Mouse (Mus musculus) hindlimb bud, embryonic 11.5 days (tissue): Measurements from ENCODE around the gene Ap5z1.

Experiments
- DNase-seq: peaks from one replicate; pipeline ENCODE4 v3.0.0-alpha.2; 2012; ENCODE audit warnings: low read depth, low spot score; ENCODE audit errors: extremely low spot score

Gene Ap5z1

DNA sequence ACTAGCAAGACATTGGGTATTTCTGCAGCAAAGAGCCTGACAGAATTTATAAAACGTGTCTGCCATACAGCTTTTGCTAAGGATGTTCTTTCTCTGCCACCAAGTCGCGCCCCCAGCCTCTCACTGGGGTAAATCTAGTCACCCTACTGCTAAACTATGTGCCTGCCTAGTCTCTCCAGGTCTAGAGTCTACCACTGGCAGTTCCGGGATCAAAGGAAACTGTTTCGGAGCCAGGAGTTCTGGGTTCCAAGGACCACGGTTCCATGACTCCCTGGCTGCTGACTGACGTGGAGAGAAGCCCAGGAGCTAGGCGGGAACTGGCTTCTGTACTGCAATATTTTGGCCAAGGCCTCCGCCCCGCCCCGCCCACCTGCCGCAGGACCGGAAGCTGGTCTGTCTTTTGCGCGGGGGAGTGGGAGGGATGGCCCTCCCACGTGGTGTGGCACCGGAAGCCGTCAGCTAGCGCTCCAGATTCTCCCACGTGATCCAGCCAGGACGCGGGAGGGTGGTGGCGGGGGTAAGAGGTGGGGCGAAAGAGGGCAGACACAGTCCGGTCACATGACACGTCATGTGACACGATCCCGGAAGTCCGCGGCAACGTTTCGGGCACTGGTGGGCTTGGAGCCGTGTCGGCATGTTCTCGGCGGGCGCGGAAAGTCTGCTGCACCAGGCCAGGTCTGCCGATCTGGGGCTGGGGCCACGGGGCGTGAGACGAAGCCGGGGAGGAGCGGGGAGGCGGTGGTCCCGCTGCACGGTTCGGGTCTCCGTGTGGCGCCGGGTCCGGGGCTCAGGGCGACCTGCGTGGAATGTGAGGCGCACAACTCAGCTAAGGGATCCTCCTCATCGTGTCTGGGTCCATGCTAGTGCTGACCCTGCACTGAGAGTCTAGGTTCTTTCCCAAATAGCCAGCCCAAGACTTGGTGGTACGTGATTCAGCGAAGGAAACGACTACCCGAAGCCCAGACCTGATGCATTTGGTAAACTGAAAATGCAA is at the start of gene Ap5z1:
Ap5z1 (plus strand) TSS at position 484 of the 994 bp plus-strand sequence.
- DNase-seq: no peak

DNA sequence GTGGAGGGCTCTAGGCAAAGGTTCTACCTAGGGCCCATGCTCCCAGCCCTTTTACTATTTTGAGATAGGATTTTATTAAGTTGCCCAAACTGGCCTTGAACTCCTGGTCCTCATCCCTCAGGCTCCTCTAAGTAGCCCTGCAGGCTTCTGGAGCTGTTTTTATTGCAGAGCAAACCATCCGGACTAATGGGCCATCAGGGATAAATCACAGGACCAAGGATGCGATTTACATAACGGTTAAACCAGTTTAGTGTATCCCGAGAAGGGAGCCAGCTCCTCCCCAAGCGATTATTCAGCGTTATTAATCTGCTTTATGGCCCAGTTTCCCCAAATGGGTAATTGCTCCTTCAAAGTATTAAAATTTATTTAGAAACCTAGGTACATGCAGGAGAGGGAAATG is 48.3 kb upstream of the Ap5z1 start:
- no peak for DNase-seq

DNA sequence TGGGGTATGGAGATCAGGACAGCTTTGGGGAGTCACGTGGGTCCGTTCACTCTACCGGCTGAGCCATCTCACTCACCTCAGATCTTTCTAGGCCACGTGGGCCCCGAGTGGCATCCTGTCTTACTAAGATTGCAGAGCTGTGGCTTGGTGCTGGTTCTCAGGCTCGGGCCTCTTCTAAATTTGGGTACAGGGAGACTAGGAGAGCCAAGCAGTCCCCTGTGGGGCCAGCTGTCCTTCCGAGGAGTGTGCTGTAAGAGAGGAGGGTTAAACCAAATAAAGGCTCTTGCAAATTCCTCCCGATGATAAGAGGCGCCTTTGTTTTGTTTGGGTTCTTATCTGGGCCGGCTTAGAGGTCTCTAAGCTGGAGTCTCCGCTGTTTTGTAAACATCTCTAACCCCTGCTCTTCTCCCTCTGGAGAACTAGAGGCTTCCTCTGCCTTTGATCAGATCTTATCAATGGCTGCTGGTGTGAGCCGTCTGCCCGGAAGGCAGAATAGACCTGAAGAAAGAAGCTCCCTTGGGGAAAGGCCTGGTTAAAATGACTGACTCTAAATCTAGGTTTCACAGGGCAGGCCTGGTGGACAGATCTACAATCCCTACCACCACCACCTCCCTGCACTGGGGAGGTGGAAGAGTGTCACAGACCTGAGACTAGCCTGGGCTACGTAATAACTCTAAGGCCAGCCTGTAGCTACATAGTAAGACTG is 47.5 kb upstream of the Ap5z1 start:
- DNase-seq: no peak

DNA sequence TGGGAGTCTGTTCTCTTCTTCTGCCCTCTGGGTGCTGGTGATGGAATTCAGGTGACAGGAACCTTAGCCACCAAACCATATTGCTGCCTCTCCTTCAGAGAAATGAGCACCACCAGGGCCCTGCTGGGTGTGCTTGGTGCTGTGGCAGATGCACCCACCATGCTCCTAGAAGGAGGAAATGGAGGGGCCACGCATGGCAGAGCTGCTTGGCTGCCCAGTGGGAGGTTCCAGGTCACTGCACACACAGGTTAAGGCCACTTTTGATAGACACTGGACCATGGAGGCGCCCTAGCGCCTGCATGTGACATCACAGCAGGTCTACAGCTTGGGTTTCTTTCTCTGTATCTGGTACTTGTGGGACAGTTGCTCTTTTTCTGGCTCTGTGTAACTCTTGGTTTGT is 46.6 kb upstream of the Ap5z1 start:
- DNase-seq: no peak

DNA sequence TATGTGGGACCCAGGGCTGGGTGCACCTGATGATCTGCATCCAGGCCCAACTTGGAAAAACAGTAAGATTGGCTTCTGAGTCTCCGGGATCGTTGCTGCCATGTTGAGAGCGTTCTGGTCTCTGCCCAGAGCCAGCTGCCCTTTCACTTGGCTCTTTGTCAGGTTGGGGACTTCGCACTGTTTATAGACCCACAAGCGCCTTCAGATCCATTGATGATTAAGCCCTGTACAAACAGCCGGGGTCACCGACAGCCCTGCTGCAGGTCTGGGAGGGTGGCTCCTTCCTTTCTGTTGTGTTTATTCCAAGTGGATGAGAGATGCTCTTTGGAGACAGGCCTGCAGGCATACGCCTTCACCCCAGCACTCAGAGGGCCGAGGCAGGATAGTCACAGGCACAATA is 45.9 kb upstream of the Ap5z1 start:
- no peak for DNase-seq

DNA sequence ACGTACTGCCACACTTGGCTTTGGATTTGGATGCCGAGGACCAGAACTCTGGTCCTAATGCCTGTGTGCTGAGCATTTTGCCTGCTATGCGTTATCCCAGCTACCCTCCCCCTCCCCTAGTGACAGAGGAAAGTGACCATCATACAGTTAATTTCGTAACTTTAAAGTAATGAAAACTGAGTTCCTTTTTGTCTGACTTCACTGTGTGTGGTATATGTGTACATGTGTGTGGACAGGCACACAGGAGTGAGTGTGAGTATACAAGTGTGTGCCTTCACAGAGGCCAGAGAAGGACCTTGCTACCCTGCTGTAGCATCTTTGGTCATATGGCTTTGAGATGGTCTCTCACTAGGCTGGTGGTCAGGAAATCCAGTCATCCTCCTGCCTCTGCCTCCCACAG is 45.3 kb upstream of the Ap5z1 start:
- DNase-seq: no peak

DNA sequence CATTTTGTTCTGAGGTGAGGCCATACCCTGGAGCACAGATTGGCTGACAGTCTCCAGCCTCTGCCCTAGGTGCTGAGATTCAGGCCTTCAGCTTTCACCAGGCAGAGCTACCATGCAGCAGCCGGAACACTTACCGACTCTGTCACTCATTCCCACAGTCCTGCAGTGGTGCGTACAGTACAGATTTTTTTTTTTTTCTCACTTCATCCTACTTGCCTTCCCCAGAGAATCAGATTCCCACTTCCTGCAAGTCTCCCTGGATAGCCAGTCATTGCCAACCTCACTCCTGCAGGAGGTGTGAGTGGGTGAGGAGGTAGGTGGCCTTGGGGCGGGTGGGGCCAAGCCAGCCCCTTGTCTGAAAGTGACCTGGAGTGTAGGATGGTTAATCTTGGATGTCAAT is 43.4 kb upstream of the Ap5z1 start:
- no peak for DNase-seq

DNA sequence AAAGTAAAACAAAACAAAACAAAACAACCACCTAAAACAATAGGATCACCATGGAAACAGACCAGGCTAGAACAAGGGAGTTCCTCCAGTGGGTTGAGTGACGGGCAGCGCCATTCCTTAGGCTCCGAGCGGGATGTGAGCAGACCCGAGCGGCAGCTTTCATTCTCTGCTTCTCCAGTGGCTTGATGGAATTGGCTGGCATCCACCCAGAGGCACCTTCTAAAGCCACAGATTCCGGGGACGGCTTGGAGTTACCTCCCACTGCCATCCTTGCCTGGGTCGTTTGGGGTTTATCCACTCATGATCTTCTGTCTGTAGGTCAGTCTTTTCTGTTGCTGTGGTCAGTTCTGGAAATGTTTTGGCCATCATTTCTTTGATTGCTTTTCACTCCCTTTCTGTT is 42.8 kb upstream of the Ap5z1 start:
- no peak for DNase-seq

DNA sequence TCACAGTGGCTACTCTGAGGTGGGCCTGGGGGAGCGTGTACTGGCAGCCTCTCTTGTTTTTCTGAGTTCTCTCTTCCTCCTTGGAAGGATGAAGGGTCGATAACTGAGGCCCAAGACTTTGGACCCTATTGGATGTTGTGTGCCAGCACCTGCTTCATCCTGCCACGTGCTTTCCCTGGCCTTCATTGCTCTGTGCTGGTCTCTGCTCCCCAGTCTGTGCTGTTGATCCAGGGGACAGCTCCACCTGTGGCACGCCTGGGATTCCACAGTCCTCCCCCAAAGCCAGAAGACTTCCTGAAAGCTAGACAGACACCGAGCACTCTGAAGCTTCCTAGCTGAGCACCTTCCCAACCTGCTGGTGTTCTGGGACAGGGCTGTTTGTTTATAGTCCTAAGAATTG is 41.9 kb upstream of the Ap5z1 start:
- DNase-seq: no peak

DNA sequence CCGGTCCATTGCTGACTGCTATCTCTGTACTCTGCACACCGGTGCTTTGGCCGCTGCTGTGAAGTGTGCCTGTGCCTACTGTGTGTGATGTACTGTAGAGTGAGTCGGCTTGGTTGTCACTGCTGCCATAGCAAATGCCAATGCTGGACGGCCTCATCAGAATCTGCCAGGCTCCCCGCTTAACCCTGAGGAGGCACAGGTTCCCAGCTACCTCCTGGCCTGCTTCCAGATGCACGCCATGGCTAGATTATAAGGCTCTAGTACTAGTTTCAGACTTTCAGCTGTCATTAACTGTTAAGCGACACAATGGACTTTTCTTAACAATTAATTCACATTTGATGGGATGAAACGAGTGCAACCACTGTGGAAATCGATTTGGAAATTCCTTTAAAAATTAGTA is 40.6 kb upstream of the Ap5z1 start:
- DNase-seq: no peak

DNA sequence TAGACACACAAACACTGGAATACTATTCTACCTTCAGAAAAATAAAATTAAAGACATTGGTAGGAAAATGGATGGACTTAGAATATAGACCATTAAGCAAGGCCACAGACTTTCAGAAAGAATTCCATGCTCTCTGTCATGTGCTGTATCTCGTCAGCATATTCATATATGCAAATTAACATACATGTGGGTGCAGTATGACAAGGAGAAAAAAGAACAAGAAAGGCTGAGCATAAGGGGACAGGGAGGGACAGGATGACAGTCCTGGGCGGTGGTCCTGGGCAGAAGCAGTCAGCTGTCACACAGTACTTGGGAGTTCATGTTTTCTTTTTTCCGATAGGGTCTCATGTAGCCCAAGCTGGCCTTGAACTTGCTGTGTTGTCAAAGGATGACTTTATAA is 40.0 kb upstream of the Ap5z1 start:
- no peak for DNase-seq

DNA sequence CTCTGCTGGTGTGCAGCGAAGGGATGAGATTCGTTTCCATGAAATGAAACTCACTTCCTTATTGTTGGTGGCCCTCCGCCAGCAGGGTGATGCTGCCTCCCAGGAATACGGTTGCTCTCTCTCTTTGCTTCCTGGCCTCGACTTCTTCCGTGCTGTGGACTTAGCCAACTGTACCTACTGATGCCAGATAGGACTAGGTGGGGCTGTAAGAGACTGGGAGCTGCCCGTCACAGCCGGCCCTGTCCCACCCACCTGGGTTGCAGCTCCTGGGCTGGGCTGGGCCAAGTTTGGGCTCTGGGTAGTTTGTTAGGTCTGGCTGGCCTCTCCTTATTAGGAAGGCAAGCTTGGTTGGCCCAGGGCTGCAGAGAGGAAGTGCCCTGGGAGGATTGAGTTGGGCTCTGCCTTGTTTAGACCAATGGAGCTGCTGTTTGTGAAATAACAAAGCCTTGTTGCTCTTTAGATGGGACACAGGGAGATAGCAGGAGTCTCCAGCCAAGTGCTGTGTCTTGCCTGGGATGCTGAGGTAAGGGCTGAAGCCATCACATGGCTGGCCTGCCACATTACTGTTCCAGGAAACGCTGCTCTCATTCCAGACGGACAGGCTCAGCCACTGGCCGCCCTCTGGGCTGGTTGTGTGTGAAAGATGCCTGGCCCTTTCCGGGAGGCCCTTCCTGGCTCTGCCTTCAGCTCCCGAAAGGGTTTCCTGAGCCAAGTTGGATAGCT is 39.0 kb upstream of the Ap5z1 start:
- no peak for DNase-seq

DNA sequence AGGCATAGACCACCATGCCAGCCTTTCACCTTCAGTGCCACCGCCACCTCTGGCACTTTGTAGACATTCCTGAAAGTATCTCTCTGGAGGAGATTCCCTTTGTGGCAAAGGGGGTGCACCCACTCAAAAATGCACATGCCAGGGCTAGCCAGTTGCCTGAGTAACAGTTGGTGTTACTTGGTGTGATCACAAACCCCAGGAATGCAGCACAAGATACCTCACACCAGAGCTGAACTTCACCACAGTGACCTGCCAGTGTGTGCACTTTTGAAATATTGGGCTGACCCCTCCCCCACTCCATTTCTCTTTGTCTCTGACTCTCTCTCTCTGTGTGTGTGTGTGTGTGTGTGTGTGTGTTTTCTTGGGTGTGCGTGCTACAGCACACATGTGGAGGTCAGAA is 37.3 kb upstream of the Ap5z1 start:
- DNase-seq: no peak

DNA sequence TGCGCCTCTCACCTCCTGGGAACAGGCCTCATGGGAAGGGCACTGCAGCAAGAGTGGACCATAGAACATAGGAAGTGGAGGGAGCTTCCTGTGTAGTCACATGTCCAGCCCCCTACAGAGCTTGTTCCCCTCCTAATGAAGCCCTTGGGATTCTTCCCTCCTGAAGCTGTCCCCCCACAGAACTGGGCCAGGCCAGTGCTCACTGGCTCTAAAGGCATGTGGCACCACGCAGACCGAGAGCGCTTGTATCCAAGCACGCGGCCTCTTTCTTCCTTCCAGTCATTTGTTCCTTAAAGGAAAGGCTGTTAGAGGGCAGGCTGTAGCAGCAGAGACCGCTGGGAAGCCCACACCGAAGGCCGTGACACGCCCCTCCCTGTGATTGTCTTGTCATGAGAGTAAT is 35.9 kb upstream of the Ap5z1 start:
- DNase-seq: no peak

DNA sequence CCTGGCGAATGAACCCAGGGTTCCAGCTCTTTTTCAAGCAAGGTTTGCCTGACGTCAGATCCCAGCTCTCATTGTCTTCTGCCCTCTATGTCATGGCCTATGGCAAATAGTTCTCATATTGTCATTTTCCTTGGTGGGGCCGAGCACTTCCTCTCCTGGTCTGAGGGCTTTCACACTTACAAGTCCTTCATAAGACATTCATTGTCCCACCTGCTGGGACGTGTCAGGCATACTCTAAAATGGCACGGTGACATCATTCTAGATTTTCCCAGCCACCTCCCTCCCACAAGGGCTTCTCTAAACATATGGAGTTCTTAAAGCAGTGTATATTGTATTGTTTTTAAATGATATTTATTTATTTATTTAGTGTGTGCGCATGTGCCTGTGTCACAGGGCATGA is 35.1 kb upstream of the Ap5z1 start:
- DNase-seq: no peak

DNA sequence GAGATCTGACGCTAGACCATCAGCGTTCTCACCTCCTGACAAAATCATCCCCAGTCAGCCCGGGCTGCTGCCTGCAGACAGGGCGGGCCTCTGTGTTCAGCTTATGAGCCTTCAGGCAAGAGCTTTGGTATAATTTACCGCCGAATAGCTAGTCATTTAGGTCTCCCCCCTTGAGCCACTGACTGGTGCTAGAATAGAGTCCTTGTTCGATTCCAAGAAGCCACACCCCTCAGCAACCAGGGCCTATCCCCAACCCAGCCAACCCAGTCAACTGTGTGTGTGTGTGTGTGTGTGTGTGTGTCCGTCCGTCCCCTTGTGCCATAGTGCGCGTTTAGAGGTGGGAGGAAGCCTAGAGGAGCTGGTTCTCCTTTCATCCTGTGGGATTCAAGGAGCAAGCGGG is 32.7 kb upstream of the Ap5z1 start:
- DNase-seq: no peak

DNA sequence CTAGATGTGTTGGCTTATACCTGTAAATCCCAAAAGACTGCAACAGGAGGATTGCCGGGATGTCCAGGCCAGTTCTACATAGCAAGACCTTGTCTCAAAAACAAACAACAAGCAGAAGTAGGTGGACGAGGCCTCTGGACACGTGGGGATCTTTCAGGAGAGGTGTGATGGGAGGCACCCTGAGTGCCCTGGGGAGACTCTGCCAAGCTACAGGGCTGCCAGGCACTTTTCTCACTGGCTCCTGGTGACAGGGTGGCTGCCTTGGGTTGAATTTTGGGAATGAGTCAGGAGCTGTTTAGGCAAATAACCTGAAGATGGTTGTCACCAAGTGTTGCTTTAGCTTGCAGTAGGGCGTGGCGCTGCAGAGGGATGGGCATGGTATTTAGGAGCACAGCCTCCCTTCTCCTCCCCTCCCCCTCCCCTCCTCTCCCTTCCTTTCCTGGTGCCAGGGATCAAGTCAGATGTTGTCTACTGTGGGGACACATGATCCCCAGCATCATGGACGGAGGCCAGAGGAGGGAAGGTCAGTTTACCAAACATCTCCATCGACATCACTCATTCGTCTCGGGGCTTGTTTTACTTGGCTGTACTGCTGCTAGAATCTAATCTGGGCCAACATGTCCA is 31.8 kb upstream of the Ap5z1 start:
- no peak for DNase-seq

DNA sequence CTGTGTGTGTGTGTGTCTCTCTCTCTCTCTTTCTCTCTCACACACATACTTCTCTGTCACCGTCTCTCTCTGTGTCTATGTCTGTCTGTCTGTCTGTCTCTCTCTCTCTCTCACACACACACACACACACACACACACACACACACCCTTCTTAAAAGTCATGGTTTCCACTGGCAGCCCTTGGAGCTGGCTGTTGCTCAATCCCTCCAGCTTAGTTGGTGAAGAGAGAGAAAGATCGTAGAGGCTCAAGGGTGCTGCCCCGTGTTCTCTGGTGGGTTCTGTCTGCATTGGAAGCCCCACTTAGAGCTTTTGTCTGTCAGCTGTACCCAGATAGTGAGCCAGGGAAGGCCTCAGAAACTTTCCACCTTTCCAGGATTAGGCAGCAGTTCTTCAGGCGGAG is 31.0 kb upstream of the Ap5z1 start:
- no peak for DNase-seq

DNA sequence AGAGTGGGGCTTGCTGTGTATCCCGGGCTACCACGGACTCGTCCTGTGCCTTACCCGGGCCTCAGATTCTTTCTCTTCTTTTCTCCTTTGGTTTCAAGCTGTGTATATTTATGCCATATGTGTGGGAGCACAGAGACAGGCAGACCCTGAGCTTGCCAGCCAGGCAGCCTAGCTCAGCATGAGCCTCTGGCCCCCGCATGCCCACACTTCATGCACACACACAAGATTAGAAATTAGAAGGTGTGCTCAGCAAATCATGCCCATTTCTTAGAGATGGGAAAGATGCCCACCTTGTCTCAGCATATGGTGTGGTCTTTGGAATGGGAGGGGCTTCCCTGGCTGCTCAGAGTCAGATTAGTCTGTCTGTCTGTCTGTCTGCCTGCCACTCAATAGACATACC is 29.7 kb upstream of the Ap5z1 start:
- no peak for DNase-seq

DNA sequence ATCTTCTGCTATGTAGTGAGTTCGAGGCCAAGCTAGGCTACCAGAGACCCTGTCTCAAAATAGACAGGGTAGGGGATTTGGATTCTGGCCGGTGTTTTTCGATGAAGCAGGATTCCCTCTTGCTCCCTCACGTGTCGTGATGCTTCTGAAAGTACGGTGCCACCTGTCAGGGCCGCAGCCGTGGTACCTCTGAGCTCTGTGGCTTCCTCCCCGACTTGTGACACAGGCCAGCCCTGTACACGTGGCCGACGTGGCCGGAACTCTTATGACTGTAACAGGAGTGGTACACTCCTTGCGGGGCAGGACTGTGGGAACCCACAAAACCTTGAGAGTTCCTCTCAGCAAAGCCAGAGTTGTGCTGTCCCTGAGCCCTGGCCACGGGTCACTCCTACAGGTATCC is 28.0 kb upstream of the Ap5z1 start:
- no peak for DNase-seq

DNA sequence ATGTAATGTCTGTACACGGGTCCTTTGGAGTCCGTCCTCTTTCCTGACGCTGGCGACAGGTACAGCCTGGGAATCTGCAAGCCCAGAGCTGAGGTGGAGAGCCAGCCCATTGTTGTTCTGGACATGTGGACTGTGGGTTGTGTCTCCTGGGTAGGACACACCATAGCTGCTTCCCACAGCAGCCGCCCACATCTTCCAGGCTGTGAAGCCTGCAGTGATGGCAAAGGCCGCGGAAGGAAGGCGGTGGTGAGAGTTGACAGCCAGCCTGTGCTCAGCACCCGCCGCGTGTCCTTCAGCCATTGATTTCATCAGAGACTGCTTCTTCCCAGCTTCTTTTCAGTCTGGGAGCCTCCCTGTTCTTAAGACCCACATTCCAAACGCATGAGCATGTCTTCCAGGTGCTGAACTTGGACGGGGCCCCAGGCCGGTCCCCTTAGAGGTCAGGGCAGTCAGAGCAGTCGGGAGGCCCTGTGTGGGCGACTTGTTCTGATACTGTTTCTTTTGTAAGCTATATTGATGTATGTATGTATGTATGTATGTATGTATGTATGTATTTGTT is 25.3 kb upstream of the Ap5z1 start:
- DNase-seq: no peak
